Mouse (Mus musculus) CH12.LX (cell line): ENCODE measurements at regions not wholly inside any gene's neighbourhood (a gene's known extent, or its start where the extent isn't known, plus 50 kb on each side); places are given as distances from the start of the nearest gene placed in this dataset.

ENCODE experiments used
- DNase-seq: peaks from one replicate; pipeline ENCODE4 v3.0.0-alpha.2; 2013; ENCODE audit errors: extremely low read depth
- H3K27ac ChIP-seq: 2 replicates; pipeline ENCODE4 v1.5.1; 2012; ENCODE audit warnings: low read depth, mild to moderate bottlenecking, control low read depth, moderate library complexity; ENCODE audit not compliant: insufficient read depth
- H3K27me3 ChIP-seq: replicated peaks from 2 replicates; pipeline ENCODE3; 2012; ENCODE audit warnings: inconsistent platforms
- H3K36me3 ChIP-seq, 2 experiments: replicated peaks in 1 of 2; 2 replicates each; pipeline versions ENCODE3 to v1.6.1; 2012; ENCODE audit warnings: inconsistent platforms in 1 of 2, low read length in 1 of 2, mild to moderate bottlenecking in 1 of 2, mixed read lengths in 1 of 2, moderate library complexity in 1 of 2; ENCODE audit not compliant: control insufficient read depth in 1 of 2, insufficient read depth in 1 of 2
- H3K4me1 ChIP-seq, 2 experiments: 2 replicates each; pipeline ENCODE4 v1.6.1; 2012; ENCODE audit warnings: inconsistent platforms in 1 of 2, moderate library complexity in 1 of 2; ENCODE audit not compliant: insufficient read depth in 2 of 2, control insufficient read depth in 1 of 2
- H3K4me2 ChIP-seq: 2 replicates; pipeline ENCODE4 v1.6.1; 2012; ENCODE audit warnings: low read depth, mild to moderate bottlenecking, control low read depth; ENCODE audit not compliant: poor library complexity, insufficient read depth, severe bottlenecking
- H3K4me3 ChIP-seq, 3 experiments: fragments of 150-350 bp in 1 of 3; sonication (generic) in 1 of 3; replicated peaks in 1 of 3; 2 replicates each; pipeline versions ENCODE3 to v1.5.1; 2011 to 2012; ENCODE audit warnings: low read depth in 2 of 3, low read length in 2 of 3, mild to moderate bottlenecking in 2 of 3, moderate library complexity in 2 of 3, control low read depth in 1 of 3, improper control_type of control experiment in 1 of 3, inconsistent platforms in 1 of 3, mixed read lengths in 1 of 3; ENCODE audit not compliant: poor library complexity in 1 of 3
- H3K79me2 ChIP-seq: replicated peaks from 2 replicates; pipeline ENCODE4 v1.6.1; 2012; ENCODE audit warnings: mild to moderate bottlenecking, moderate library complexity; ENCODE audit not compliant: control insufficient read depth, poor library complexity, insufficient read depth, severe bottlenecking; ENCODE audit errors: extremely low read depth
- H3K9ac ChIP-seq: 2 replicates; pipeline ENCODE4 v1.6.1; 2012; ENCODE audit warnings: low read depth, mild to moderate bottlenecking, control low read depth, moderate library complexity; ENCODE audit not compliant: insufficient read depth
- H3K9me3 ChIP-seq: replicated peaks from 2 replicates; pipeline ENCODE3; 2012; ENCODE audit warnings: low read length, inconsistent platforms, mixed read lengths
- BHLHE40 ChIP-seq: IDR thresholded peaks from 2 replicates; pipeline ENCODE4 v1.6.1; 2011; ENCODE audit warnings: mild to moderate bottlenecking, low read depth, low read length, improper control_type of control experiment
- CHD2 ChIP-seq: IDR thresholded peaks from 2 replicates; pipeline ENCODE4 v1.6.1; 2011; ENCODE audit warnings: low read length, improper control_type of control experiment
- E2F4 ChIP-seq: IDR thresholded peaks from 2 replicates; pipeline ENCODE4 v1.6.1; 2011; ENCODE audit warnings: low read depth, low read length, improper control_type of control experiment; ENCODE audit not compliant: insufficient replicate concordance
- ELF1 ChIP-seq: IDR thresholded peaks from 2 replicates; pipeline ENCODE4 v1.6.1; 2014; ENCODE audit warnings: low read depth, mild to moderate bottlenecking, inconsistent platforms, low read length, improper control_type of control experiment
- EP300 ChIP-seq: IDR thresholded peaks from 2 replicates; pipeline ENCODE4 v1.6.1; 2011; ENCODE audit warnings: low read length, improper control_type of control experiment
- ETS1 ChIP-seq: conservative IDR thresholded peaks from 2 replicates; pipeline ENCODE4 v1.6.1; 2012; ENCODE audit warnings: low read depth, mild to moderate bottlenecking, inconsistent platforms, low read length, improper control_type of control experiment, moderate library complexity
- GABPA ChIP-seq: IDR thresholded peaks from 2 replicates; pipeline ENCODE4 v1.6.1; 2012; ENCODE audit warnings: low read depth, low read length, improper control_type of control experiment, inconsistent platforms; ENCODE audit not compliant: insufficient replicate concordance
- IRF4 ChIP-seq: IDR thresholded peaks from 2 replicates; pipeline ENCODE4 v1.6.1; 2014; ENCODE audit warnings: low read depth, mild to moderate bottlenecking, inconsistent platforms, low read length, improper control_type of control experiment
- JUND ChIP-seq: conservative IDR thresholded peaks from 2 replicates; pipeline ENCODE4 v1.6.1; 2011; ENCODE audit warnings: low read depth, low read length, improper control_type of control experiment
- MAZ ChIP-seq: IDR thresholded peaks from 2 replicates; pipeline ENCODE4 v1.6.1; 2012; ENCODE audit warnings: low read depth, mild to moderate bottlenecking, inconsistent platforms, low read length, improper control_type of control experiment, moderate library complexity
- MXI1 ChIP-seq: IDR thresholded peaks from 2 replicates; pipeline ENCODE4 v1.6.1; 2011; ENCODE audit warnings: mild to moderate bottlenecking, low read depth, low read length, improper control_type of control experiment
- MYC ChIP-seq: IDR thresholded peaks from 2 replicates; pipeline ENCODE4 v1.6.1; 2011; ENCODE audit warnings: low read depth, mild to moderate bottlenecking, improper control_type of control experiment, low read length
- NELFE ChIP-seq: IDR thresholded peaks from 2 replicates; pipeline ENCODE4 v1.6.1; 2011; ENCODE audit warnings: low read depth, low read length, improper control_type of control experiment
- NRF1 ChIP-seq: IDR thresholded peaks from 2 replicates; pipeline ENCODE4 v1.6.1; 2014; ENCODE audit warnings: low read depth, mild to moderate bottlenecking, inconsistent platforms, low read length, improper control_type of control experiment, moderate library complexity
- PAX5 ChIP-seq: IDR thresholded peaks from 2 replicates; pipeline ENCODE4 v1.6.1; 2012; ENCODE audit warnings: low read length, inconsistent platforms, mixed read lengths
- RCOR1 ChIP-seq: conservative IDR thresholded peaks from 2 replicates; pipeline ENCODE4 v1.6.1; 2012; ENCODE audit warnings: low read depth, mild to moderate bottlenecking, inconsistent platforms, low read length, improper control_type of control experiment
- SMC3 ChIP-seq: IDR thresholded peaks from 2 replicates; pipeline ENCODE4 v1.6.1; 2011; ENCODE audit warnings: low read depth, low read length, improper control_type of control experiment
- TCF12 ChIP-seq: IDR thresholded peaks from 2 replicates; pipeline ENCODE4 v1.6.1; 2014; ENCODE audit warnings: low read depth, mild to moderate bottlenecking, inconsistent platforms, low read length, improper control_type of control experiment
- UBTF ChIP-seq: IDR thresholded peaks from 2 replicates; pipeline ENCODE4 v1.6.1; 2012; ENCODE audit warnings: low read depth, mild to moderate bottlenecking, inconsistent platforms, low read length, improper control_type of control experiment, moderate library complexity
- USF1 ChIP-seq: IDR thresholded peaks from 2 replicates; pipeline ENCODE4 v1.6.1; 2014; ENCODE audit warnings: low read depth, mild to moderate bottlenecking, inconsistent platforms, low read length, improper control_type of control experiment
- USF2 ChIP-seq: conservative IDR thresholded peaks from 2 replicates; pipeline ENCODE4 v1.6.1; 2011; ENCODE audit warnings: low read depth, low read length, improper control_type of control experiment
- ZKSCAN1 ChIP-seq: IDR thresholded peaks from 2 replicates; pipeline ENCODE4 v1.6.1; 2012; ENCODE audit warnings: low read depth, inconsistent platforms, low read length, improper control_type of control experiment, borderline replicate concordance
- dilution Hi-C: fragments of 300-500 bp; cut with MboI; formaldehyde crosslinking; loops from 2 replicates; pipeline ENCODE4 v1.14.3; 2020; ENCODE audit warnings: low sequenced_read_pairs; ENCODE audit not compliant: extremely low pct_unique_long_range_greater_than_20kb, extremely low pct_ligation_motif_present
- in situ Hi-C: fragments of 300-500 bp; cut with MboI; formaldehyde crosslinking; loops from 3 replicates; pipeline ENCODE4 v1.14.3; 2019; ENCODE audit warnings: low sequenced_read_pairs, low pct_ligation_motif_present, low pct_unique_long_range_greater_than_20kb, mixed read lengths

GRCm38 (mm10) chr3:56438020-56438747, 254.7 kb upstream of the Nbea start:
- H3K4me2 ChIP-seq: no peak overlapping the region
- dilution Hi-C loops: no loop called here

GRCm38 (mm10) chr3:56437058-56437457, 253.6 kb upstream of the Nbea start:
- no peak overlapping the region for H3K27ac ChIP-seq
- H3K9me3 ChIP-seq: peaks cover 52% of the 10 kb centered on the region
- DNase-seq: no peak
- TF ChIP-seq ELF1: no peak
- TF ChIP-seq MXI1: no peak
- no peak for TF ChIP-seq MAZ
- no peak for TF ChIP-seq BHLHE40
- TF ChIP-seq, all 38 proteins: peak for 0
- Histone ChIP-seq H3K36me3 (no peaks in the 10 kb centered on the region), H3K4me2 (no peak overlapping the region), H3K79me2 (no peaks in the 10 kb centered on the region), H3K4me1 (no peaks in the 10 kb centered on the region), H3K27me3 (no peaks in the 10 kb centered on the region), H3K9ac (no peak overlapping the region), H3K4me3 (no peak overlapping the region)
- dilution Hi-C loops: no loop called here
- in situ Hi-C loops: no loop called here

More at GRCm38 (mm10) chr3:56438020-56438747, 254.7 kb upstream of the Nbea start:
- H3K27me3 ChIP-seq: no peaks in the 10 kb centered on the region
- peaks cover 52% of the 10 kb centered on the region for H3K9me3 ChIP-seq
- no peaks in the 10 kb centered on the region for H3K79me2 ChIP-seq
- no peak for DNase-seq
- in situ Hi-C loops: no loop called here
- no peaks in the 10 kb centered on the region for H3K4me1 ChIP-seq
- no peaks in the 10 kb centered on the region for H3K36me3 ChIP-seq
- H3K27ac ChIP-seq: no peak overlapping the region
- TF ChIP-seq NELFE (no peak), UBTF (no peak), SMC3 (no peak), GABPA (no peak), E2F4 (no peak), MYC (no peak), ETS1 (no peak)
- TF ChIP-seq, all 38 proteins: peak for 0
- Histone ChIP-seq H3K9ac (no peak overlapping the region), H3K4me3 (no peak overlapping the region)

GRCm38 (mm10) chr3:56433495-56433894, 250.0 kb upstream of the Nbea start:
- Histone ChIP-seq H3K79me2 (no peaks in the 10 kb centered on the region), H3K4me1 (no peaks in the 10 kb centered on the region), H3K27me3 (no peaks in the 10 kb centered on the region), H3K4me2 (no peak overlapping the region), H3K36me3 (no peaks in the 10 kb centered on the region), H3K9me3 (peaks cover 55% of the 10 kb centered on the region), H3K4me3 (no peak overlapping the region), H3K27ac (no peak overlapping the region), H3K9ac (no peak overlapping the region)
- in situ Hi-C loops: no loop called here
- dilution Hi-C loops: no loop called here
- TF ChIP-seq IRF4: no peak
- TF ChIP-seq CHD2: no peak
- TF ChIP-seq ETS1: no peak
- TF ChIP-seq ZKSCAN1: no peak
- no peak for TF ChIP-seq RCOR1
- TF ChIP-seq EP300: no peak
- TF ChIP-seq USF1: no peak
- no peak for TF ChIP-seq MYC
- no peak for TF ChIP-seq GABPA
- no peak for TF ChIP-seq NELFE
- no peak for TF ChIP-seq NRF1
- TF ChIP-seq PAX5: no peak
- no peak for TF ChIP-seq MXI1
- no peak for TF ChIP-seq BHLHE40
- no peak for TF ChIP-seq TCF12
- no peak for TF ChIP-seq JUND
- TF ChIP-seq ELF1: no peak
- no peak for TF ChIP-seq USF2
- DNase-seq: no peak
